Mouse (Mus musculus): ENCODE data around the gene Tbc1d1. TPM values are rescaled to one million over a fixed set of nuclear protein-coding genes. Genes with fewer than 3 reads are reported as not detected.

The Tbc1d1 gene
- polyA plus RNA-seq, 1 experiment from 2014 or later = 23.0 TPM

DNA sequence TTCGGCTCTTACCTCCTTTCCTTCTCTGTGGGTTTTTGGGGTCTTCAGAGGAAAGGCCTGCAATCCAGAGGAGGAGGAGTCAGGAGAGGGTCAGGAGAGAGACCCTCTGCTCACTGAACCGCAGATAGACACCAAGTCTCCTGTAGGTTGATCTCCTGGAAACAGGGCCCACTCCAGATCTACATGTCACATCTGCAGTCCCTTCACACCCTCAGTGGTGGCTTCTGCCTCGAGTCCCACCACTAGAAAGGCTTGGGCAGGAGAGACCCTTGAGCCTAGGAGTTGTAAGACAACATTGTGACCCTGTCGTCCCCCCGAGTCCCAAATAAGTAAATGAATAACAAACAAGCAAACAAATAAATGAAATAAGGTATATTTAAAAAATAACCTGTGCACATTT, 223.7 kb downstream of the Tbc1d1 start:
- H3K27ac ChIP-seq = peak overlapping the region; percentile 66
- no peak overlapping the region for H3K4me3 ChIP-seq
- no peaks in the 10 kb centered on the region for H3K9me3 ChIP-seq (replicated peaks)
- H3K4me2 ChIP-seq = no peak overlapping the region
- H3K27me3 ChIP-seq = no peaks in the 10 kb centered on the region
- 83% methylated on average over 5 of the region's 5 CpGs for WGBS
- H3K9ac ChIP-seq = no peak overlapping the region
- peaks cover 38% of the 10 kb centered on the region for H3K4me1 ChIP-seq (replicated peaks)
- ATAC-seq (replicated peaks; ENCODE audit: insufficient number of reproducible peaks, insufficient read depth, low FRiP score, low read depth) = no peak
- no peaks in the 10 kb centered on the region for H3K36me3 ChIP-seq

DNA sequence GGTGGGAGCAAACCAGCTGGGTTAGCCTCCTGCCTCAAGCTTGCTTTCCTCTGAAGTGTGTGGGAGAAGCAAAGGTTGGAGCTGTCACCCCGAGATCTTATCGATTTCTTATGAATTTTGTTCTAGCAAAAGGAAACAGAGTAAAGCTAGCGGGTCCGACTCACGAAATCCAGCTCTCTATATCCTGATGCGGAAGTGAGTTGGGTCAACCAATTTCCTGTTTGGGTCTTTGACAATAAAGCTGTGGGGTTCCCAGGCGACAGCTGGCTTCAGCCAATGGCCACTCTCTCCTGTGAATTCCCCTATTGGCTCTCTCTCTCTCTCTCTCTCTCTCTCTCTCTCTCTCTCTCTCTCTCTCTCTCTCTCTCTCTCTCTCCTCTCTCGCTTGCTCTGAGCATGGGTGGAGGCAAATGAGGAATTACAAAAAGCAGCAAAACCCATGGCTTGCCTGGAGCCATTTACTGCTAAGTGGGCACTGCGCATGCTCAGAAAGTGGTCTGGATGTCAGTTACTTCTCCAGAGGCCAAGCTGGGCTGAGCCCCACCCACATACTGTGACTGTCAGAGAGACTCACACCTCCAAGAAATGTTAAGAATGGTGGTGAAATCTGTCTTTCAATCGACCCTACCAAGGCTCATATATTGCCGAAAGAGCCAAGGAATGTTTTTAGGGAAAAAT, 224.7 kb downstream of the Tbc1d1 start:
- Histone ChIP-seq H3K4me2 (no peak overlapping the region), H3K4me1 (replicated peaks) (peaks cover 34% of the 10 kb centered on the region), H3K27ac (peak overlapping the region; percentile 63), H3K36me3 (no peaks in the 10 kb centered on the region), H3K27me3 (no peaks in the 10 kb centered on the region), H3K9me3 (replicated peaks) (no peaks in the 10 kb centered on the region), H3K4me3 (no peak overlapping the region), H3K9ac (no peak overlapping the region)
- ATAC-seq (replicated peaks; ENCODE audit: insufficient number of reproducible peaks, insufficient read depth, low FRiP score, low read depth) = no peak
- 55% methylated on average over 11 of the region's 11 CpGs for WGBS

DNA sequence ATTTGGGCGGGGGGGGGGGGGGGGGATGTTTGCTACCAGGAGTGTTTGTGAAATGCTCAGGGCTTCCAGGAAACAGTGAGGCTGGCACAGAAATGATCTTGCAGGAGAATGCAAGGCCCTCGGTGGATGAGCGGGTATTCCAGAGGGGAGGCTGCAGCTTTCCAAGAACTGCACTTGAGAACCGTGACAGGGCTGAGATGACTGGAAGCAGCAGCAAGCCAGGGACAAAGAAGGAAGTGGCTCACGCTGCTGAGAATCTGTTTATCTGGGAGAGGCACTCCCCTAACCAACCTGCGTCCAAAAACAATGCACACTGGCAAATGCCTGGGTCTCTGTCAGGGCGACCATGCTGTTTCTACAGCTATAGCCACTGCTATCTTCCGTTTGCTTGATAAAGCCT, 225.4 kb downstream of the Tbc1d1 start:
- H3K4me1 ChIP-seq (replicated peaks) = peaks cover 33% of the 10 kb centered on the region
- WGBS = 16% methylated on average over 8 of the region's 8 CpGs
- H3K36me3 ChIP-seq = no peaks in the 10 kb centered on the region
- no peak overlapping the region for H3K9ac ChIP-seq
- H3K27me3 ChIP-seq = no peaks in the 10 kb centered on the region
- H3K4me2 ChIP-seq = no peak overlapping the region
- no peaks in the 10 kb centered on the region for H3K9me3 ChIP-seq (replicated peaks)
- no peak for ATAC-seq (replicated peaks; ENCODE audit: insufficient number of reproducible peaks, insufficient read depth, low FRiP score, low read depth)
- H3K27ac ChIP-seq = peak overlapping the region; percentile 52
- H3K4me3 ChIP-seq = no peak overlapping the region

DNA sequence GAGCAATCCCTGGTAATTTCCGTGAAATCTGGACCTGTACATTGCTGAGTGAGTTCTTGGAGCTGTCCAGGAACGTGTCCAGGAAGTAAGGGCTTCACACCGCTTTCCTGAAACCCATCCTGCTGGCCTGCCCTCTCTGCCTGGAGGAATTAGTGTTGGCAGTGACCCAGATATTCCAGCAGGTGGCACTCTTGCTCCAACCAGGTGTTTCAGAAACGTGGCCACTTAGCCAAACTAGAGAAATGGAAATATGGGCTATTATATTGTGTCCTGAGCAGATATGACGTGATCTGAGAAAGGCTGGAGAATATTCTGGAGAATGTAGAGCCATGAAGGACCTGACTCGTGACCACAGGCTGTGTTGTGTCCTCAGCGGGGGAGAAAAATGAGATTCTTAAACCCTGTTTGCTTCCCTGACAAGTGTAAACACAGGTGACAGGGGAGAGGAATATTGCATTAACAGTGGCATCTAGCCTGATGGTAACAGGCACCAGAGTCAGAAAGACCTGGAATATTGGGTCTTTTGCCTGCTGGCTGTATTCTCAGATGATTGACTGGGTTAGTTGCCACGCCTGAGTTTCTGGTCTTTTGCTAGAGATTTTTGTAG, 226.4 kb downstream of the Tbc1d1 start:
- Histone ChIP-seq H3K27me3 (no peaks in the 10 kb centered on the region), H3K4me1 (replicated peaks) (peaks cover 33% of the 10 kb centered on the region), H3K36me3 (no peaks in the 10 kb centered on the region), H3K9me3 (replicated peaks) (no peaks in the 10 kb centered on the region), H3K9ac (no peak overlapping the region), H3K4me3 (no peak overlapping the region), H3K4me2 (no peak overlapping the region), H3K27ac (peak overlapping the region; percentile 38; the same call in 1 of the 2 replicates)
- WGBS = 19% methylated on average over 8 of the region's 8 CpGs
- 0 out of 2 replicates have a peak, but pooled peaks have one; percentile 23 for ATAC-seq (replicated peaks; ENCODE audit: insufficient number of reproducible peaks, insufficient read depth, low FRiP score, low read depth)

DNA sequence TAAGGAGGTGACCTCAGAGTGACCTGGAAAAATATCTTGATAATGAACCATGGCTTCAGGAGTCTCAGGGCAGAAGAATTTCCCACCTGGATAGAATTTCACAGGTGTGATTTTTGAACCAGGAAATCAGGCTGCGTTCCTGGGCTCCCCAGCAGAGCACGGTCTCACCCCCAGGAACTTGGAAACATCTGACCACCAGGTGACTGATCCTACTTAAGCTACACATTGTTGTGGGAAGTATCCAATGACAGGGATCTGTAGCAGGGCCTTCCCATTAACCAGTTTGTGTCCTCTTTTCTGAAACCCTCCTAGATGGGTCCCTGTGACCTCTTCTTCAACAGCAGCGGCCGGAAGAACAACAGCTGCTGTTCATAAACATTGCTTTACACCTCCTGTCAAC, 227.1 kb downstream of the Tbc1d1 start:
- Histone ChIP-seq H3K4me2 (no peak overlapping the region), H3K36me3 (no peaks in the 10 kb centered on the region), H3K4me3 (no peak overlapping the region), H3K9me3 (replicated peaks) (no peaks in the 10 kb centered on the region), H3K27ac (0 out of 2 replicates have a peak overlapping the region, but pooled peaks have one; percentile 38), H3K27me3 (no peaks in the 10 kb centered on the region), H3K4me1 (replicated peaks) (peaks cover 31% of the 10 kb centered on the region), H3K9ac (no peak overlapping the region)
- ATAC-seq (replicated peaks; ENCODE audit: insufficient number of reproducible peaks, insufficient read depth, low FRiP score, low read depth) = no peak
- WGBS = 67% methylated on average over 4 of the region's 4 CpGs

DNA sequence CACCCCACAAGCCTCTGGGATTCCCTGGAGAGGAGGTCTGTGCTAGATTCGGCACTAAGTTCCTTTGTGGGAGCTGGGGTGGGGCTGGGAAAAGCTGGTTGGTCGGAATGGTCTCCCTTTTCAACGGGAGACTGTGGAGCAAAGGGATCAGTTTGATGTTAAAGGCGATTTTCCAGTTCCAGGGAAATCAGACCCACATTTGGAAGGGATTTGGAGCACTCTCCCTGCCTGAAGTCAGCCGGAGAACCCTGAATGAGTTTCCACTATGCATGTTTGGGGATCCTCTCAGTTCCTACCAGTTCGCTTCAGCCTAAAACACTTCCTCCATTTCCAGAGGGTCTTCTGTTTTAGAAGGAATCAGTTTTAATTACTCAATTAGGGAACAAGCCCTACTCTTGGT, 228.4 kb downstream of the Tbc1d1 start:
- Histone ChIP-seq H3K36me3 (no peaks in the 10 kb centered on the region), H3K9me3 (replicated peaks) (no peaks in the 10 kb centered on the region), H3K27ac (no peak overlapping the region), H3K9ac (no peak overlapping the region), H3K4me3 (no peak overlapping the region), H3K4me2 (no peak overlapping the region), H3K4me1 (replicated peaks) (peaks cover 39% of the 10 kb centered on the region), H3K27me3 (no peaks in the 10 kb centered on the region)
- WGBS = 77% methylated on average over 6 of the region's 6 CpGs
- no peak for ATAC-seq (replicated peaks; ENCODE audit: insufficient number of reproducible peaks, insufficient read depth, low FRiP score, low read depth)

DNA sequence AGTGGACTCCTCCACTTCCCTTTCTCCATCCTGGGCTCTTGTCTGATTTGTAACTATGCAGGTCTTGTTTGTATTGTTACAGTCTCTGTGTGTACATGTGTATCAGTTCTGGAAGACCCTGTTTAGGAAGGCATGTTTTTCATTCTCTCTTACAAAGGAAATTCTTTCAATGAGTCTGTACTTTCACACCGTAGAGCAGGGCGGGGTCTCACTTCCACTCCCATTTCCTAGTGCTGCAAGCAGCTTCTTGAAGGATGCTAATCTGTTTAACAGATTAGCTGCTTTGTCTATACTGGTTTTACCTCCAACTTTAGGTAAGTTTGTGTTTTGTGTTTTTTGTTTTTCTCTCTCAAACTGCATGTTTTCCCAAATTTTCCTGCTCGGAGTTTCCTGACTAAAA, 230.9 kb downstream of the Tbc1d1 start:
- Histone ChIP-seq H3K4me3 (no peak overlapping the region), H3K4me2 (no peak overlapping the region), H3K9me3 (replicated peaks) (no peaks in the 10 kb centered on the region), H3K27ac (no peak overlapping the region), H3K36me3 (no peaks in the 10 kb centered on the region), H3K27me3 (no peaks in the 10 kb centered on the region), H3K4me1 (replicated peaks) (peaks cover 31% of the 10 kb centered on the region), H3K9ac (no peak overlapping the region)
- no peak for ATAC-seq (replicated peaks; ENCODE audit: insufficient number of reproducible peaks, insufficient read depth, low FRiP score, low read depth)
- WGBS = 66% methylated on average over 3 of the region's 3 CpGs

DNA sequence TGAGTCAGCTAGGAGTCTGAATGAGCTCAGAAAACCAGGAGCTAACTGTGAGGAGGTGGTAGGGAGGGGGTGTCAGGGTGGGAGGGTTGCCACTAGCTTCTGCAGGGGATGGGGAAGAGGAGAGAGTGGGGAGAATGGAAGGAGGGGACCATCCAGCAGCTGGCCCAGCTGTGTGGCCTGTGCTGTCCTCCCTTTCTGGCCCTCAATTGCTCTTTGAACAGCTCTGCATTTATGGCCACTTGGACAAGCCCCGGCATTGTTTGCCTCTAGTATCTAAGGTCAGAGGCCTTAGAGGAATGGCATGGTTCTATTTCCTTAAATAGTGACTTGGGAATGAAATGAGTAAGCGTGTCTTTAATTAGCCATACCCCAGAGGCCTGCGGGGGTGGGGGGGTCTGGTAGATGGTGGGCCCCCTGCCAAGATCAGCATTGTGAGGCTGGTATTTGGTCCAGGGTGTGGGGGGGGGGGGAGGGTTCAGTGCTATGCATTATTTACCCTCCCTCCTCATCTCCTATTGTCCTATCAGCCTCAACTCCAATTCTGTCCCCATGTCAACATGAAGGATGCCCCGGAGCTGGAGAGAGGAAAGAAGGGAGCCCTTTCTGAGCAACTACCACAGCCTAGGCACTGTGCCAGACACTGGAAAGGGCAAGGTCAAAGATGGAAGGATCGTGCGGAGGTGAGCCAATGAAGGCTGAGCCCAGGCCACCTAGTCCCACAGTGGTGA, 233.3 kb downstream of the Tbc1d1 start:
- Histone ChIP-seq H3K9ac (no peak overlapping the region), H3K9me3 (replicated peaks) (no peaks in the 10 kb centered on the region), H3K36me3 (no peaks in the 10 kb centered on the region), H3K4me1 (replicated peaks) (peaks cover 40% of the 10 kb centered on the region), H3K4me2 (peak overlapping the region; percentile 19; the same call in 1 of the 2 replicates), H3K4me3 (no peak overlapping the region), H3K27ac (peak overlapping the region; percentile 90), H3K27me3 (no peaks in the 10 kb centered on the region)
- WGBS = 20% methylated on average over 6 of the region's 6 CpGs
- ATAC-seq (replicated peaks; ENCODE audit: insufficient number of reproducible peaks, insufficient read depth, low FRiP score, low read depth) = peak; percentile 82

DNA sequence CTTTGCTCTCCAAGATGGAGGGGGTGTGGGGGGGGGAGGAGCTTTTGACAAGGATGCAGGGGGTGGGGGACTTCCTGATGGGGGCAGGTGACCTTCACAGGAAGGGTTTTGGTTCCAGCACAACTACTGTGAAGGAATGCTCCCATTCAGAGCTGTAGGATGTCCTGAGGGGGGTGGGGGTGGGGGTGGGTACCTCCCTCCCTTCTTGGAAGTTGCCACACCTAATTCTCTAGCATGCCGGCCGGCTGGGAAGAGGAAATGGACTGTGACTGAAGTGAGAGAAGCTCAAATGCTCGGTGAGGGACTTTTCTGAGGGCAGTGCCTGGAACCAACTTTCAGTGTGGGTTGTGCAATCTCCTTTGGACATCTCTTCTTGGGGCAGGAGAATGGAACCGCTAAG, 235.2 kb downstream of the Tbc1d1 start:
- H3K4me2 ChIP-seq = no peak overlapping the region
- no peak overlapping the region for H3K27ac ChIP-seq
- no peak for ATAC-seq (replicated peaks; ENCODE audit: insufficient number of reproducible peaks, insufficient read depth, low FRiP score, low read depth)
- WGBS = 44% methylated on average over 4 of the region's 4 CpGs
- no peak overlapping the region for H3K9ac ChIP-seq
- H3K4me1 ChIP-seq (replicated peaks) = peaks cover 40% of the 10 kb centered on the region
- no peaks in the 10 kb centered on the region for H3K36me3 ChIP-seq
- H3K27me3 ChIP-seq = no peaks in the 10 kb centered on the region
- H3K4me3 ChIP-seq = no peak overlapping the region
- no peaks in the 10 kb centered on the region for H3K9me3 ChIP-seq (replicated peaks)

DNA sequence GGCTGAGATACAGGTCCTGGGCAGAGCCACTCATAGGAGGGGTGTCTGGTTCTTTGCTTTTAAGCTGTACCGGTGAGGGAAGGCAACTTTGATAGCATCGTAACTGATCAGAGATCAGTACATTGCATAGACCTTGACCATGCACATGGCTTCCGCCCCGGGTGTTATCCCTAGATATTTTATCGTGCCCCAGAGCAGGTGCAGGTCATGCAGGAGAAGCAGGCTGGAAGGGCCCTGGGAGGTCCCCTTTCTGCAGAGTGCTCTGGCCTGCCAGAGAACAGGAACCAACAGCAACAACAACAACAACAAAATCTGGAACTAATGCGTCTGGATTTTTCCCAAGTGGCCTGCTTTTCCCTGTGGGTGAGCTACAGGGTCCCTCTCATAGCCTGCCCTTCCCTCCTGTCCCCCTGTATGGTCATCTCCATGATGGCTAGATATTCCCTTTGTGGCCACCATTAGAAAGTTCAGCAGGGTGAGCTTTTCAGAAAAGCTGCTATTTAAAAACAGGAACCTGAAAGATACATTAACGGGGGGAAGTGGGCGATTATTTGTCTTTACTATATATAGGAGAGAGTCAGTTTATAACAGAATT, 236.4 kb downstream of the Tbc1d1 start:
- Histone ChIP-seq H3K9me3 (replicated peaks) (no peaks in the 10 kb centered on the region), H3K4me1 (replicated peaks) (peaks cover 40% of the 10 kb centered on the region), H3K36me3 (no peaks in the 10 kb centered on the region), H3K4me2 (no peak overlapping the region), H3K9ac (no peak overlapping the region), H3K27ac (no peak overlapping the region), H3K4me3 (no peak overlapping the region), H3K27me3 (no peaks in the 10 kb centered on the region)
- 79% methylated on average over 8 of the region's 8 CpGs for WGBS
- ATAC-seq (replicated peaks; ENCODE audit: insufficient number of reproducible peaks, insufficient read depth, low FRiP score, low read depth) = no peak

DNA sequence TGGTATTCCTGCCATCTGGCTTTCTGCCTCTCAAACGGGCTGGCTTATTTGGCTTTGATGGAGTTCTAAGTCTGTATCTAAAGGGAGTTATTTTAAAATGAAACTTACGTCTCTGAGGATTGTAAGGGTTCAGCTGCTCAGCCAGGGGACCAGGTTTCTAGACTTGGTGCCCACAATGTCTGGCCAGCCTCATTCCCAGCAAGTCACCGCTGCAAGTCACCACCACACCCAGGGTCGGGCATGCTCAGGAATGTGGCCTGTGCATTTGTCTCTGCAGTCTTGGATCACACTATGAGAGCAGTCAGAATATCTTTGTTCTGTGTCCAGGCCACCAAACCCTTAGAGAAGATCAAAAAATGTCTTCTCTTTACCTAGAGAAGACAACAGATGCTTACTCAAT, 237.4 kb downstream of the Tbc1d1 start:
- Histone ChIP-seq H3K9ac (no peak overlapping the region), H3K36me3 (no peaks in the 10 kb centered on the region), H3K27ac (no peak overlapping the region), H3K4me3 (no peak overlapping the region), H3K4me2 (no peak overlapping the region), H3K27me3 (no peaks in the 10 kb centered on the region), H3K9me3 (replicated peaks) (no peaks in the 10 kb centered on the region), H3K4me1 (replicated peaks) (peaks cover 36% of the 10 kb centered on the region)
- no peak for ATAC-seq (replicated peaks; ENCODE audit: insufficient number of reproducible peaks, insufficient read depth, low FRiP score, low read depth)
- WGBS = 60% methylated on average over 4 of the region's 4 CpGs
